Mouse (Mus musculus): ENCODE results near the gene Hoxc9. TPM values are rescaled to one million over a fixed set of nuclear protein-coding genes. Genes with fewer than 3 reads are reported as not detected.
A peak's percentile ranks its signal among the peaks of the same experiment; 100 is the strongest.

Hoxc9 gene
- polyA plus RNA-seq, 1 experiment from 2014 or later = 0.75 TPM

DNA sequence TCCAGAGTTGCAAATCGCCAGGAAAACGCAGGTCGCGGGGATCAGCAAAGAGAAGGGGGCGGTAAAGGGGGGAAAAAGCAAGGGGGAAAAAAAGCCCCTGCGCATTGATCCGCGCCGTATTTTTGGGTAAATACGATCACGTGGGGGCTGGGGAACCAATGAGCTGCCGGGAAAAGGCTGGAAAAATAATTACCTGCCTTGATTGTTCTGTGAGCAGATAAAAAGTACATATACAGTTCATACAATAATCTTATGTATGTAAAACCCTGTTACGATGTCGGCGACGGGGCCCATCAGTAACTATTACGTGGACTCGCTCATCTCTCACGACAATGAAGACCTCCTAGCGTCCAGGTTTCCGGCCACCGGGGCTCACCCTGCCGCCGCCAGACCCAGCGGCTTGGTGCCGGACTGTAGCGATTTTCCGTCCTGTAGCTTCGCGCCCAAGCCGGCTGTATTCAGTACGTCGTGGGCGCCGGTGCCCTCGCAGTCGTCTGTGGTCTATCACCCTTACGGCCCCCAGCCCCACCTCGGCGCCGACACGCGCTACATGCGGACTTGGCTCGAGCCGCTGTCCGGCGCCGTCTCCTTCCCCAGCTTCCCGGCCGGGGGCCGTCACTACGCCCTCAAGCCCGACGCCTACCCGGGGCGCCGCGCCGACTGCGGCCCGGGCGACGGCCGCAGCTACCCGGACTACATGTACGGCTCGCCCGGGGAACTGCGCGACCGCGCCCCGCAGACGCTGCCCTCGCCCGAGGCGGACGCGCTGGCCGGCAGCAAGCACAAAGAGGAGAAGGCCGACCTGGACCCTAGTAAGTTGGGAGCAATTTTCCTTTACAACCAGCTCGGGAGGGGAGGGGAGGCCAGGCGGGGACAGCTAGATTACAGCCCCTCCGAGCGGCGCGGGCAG is 5.4 kb downstream of the Hoxc9 start:
- under 1% methylated on average over 86 of the region's 88 CpGs for WGBS
- no peak overlapping the region for H3K9ac ChIP-seq
- H3K4me3 ChIP-seq (replicated peaks; ENCODE audit: low read length) = peak overlapping the region; percentile 6
- H3K4me1 ChIP-seq (replicated peaks; ENCODE audit: control insufficient read depth, insufficient read depth, low read length) = no peaks in the 10 kb centered on the region
- no peaks in the 10 kb centered on the region for H3K9me3 ChIP-seq (ENCODE audit: control insufficient read depth, low read length)
- ATAC-seq (ENCODE audit: low FRiP score) = no peak
- no peaks in the 10 kb centered on the region for H3K36me3 ChIP-seq (replicated peaks; ENCODE audit: control insufficient read depth, insufficient read depth)
- no peak for DNase-seq (ENCODE audit: low spot score)
- H3K27ac ChIP-seq = no peak overlapping the region
- peaks cover 100% of the 10 kb centered on the region for H3K27me3 ChIP-seq (ENCODE audit: control insufficient read depth, insufficient read depth, low read length)
- H3K4me2 ChIP-seq (replicated peaks) = peak overlapping the region; percentile 26

- Histone ChIP-seq H3K4me1 (replicated peaks; ENCODE audit: control insufficient read depth, insufficient read depth, low read length) (no peaks in the 10 kb centered on the region), H3K36me3 (replicated peaks; ENCODE audit: control insufficient read depth, insufficient read depth) (no peaks in the 10 kb centered on the region), H3K9ac (no peak overlapping the region), H3K27me3 (ENCODE audit: control insufficient read depth, insufficient read depth, low read length) (peaks cover 100% of the 10 kb centered on the region), H3K4me2 (replicated peaks) (no peak overlapping the region), H3K9me3 (ENCODE audit: control insufficient read depth, low read length) (no peaks in the 10 kb centered on the region), H3K4me3 (replicated peaks; ENCODE audit: low read length) (no peak overlapping the region), H3K27ac (no peak overlapping the region)
- ATAC-seq (ENCODE audit: low FRiP score) (no peak), DNase-seq (ENCODE audit: low spot score) (no peak)
- WGBS = 3% methylated on average over 12 of the region's 12 CpGs
These were observed 7.5 kb downstream of the Hoxc9 start for GRCm38 (mm10) chr15:102983716-102984115.

GRCm38 (mm10) chr15:102984521-102984920 is 8.3 kb downstream of the Hoxc9 start:
- no peak overlapping the region for H3K9ac ChIP-seq
- no peak overlapping the region for H3K4me3 ChIP-seq (replicated peaks; ENCODE audit: low read length)
- ATAC-seq (ENCODE audit: low FRiP score) = no peak
- H3K4me2 ChIP-seq (replicated peaks) = no peak overlapping the region
- no peaks in the 10 kb centered on the region for H3K9me3 ChIP-seq (ENCODE audit: control insufficient read depth, low read length)
- H3K27me3 ChIP-seq (ENCODE audit: control insufficient read depth, insufficient read depth, low read length) = peaks cover 100% of the 10 kb centered on the region
- no peaks in the 10 kb centered on the region for H3K36me3 ChIP-seq (replicated peaks; ENCODE audit: control insufficient read depth, insufficient read depth)
- H3K4me1 ChIP-seq (replicated peaks; ENCODE audit: control insufficient read depth, insufficient read depth, low read length) = no peaks in the 10 kb centered on the region
- 1% methylated on average over 10 of the region's 10 CpGs for WGBS
- H3K27ac ChIP-seq = no peak overlapping the region
- DNase-seq (ENCODE audit: low spot score) = no peak

GRCm38 (mm10) chr15:102984925-102985324 is 8.7 kb downstream of the Hoxc9 start:
- H3K9ac ChIP-seq = no peak overlapping the region
- peaks cover 100% of the 10 kb centered on the region for H3K27me3 ChIP-seq (ENCODE audit: control insufficient read depth, insufficient read depth, low read length)
- H3K9me3 ChIP-seq (ENCODE audit: control insufficient read depth, low read length) = no peaks in the 10 kb centered on the region
- DNase-seq (ENCODE audit: low spot score) (no peak), ATAC-seq (ENCODE audit: low FRiP score) (no peak)
- H3K36me3 ChIP-seq (replicated peaks; ENCODE audit: control insufficient read depth, insufficient read depth) = no peaks in the 10 kb centered on the region
- WGBS = 2% methylated on average over 3 of the region's 3 CpGs
- H3K4me3 ChIP-seq (replicated peaks; ENCODE audit: low read length) = no peak overlapping the region
- no peaks in the 10 kb centered on the region for H3K4me1 ChIP-seq (replicated peaks; ENCODE audit: control insufficient read depth, insufficient read depth, low read length)
- H3K4me2 ChIP-seq (replicated peaks) = no peak overlapping the region
- no peak overlapping the region for H3K27ac ChIP-seq

- H3K4me3 ChIP-seq (replicated peaks; ENCODE audit: low read length) = no peak overlapping the region
- peaks cover 100% of the 10 kb centered on the region for H3K27me3 ChIP-seq (ENCODE audit: control insufficient read depth, insufficient read depth, low read length)
- peak; percentile 97 for DNase-seq (ENCODE audit: low spot score)
- H3K4me2 ChIP-seq (replicated peaks) = no peak overlapping the region
- H3K4me1 ChIP-seq (replicated peaks; ENCODE audit: control insufficient read depth, insufficient read depth, low read length) = no peaks in the 10 kb centered on the region
- H3K27ac ChIP-seq = no peak overlapping the region
- ATAC-seq (ENCODE audit: low FRiP score) = no peak
- WGBS = 3% methylated on average over 21 of the region's 21 CpGs
- H3K36me3 ChIP-seq (replicated peaks; ENCODE audit: control insufficient read depth, insufficient read depth) = no peaks in the 10 kb centered on the region
- H3K9ac ChIP-seq = no peak overlapping the region
- H3K9me3 ChIP-seq (ENCODE audit: control insufficient read depth, low read length) = no peaks in the 10 kb centered on the region
These were observed 11.0 kb downstream of the Hoxc9 start for GRCm38 (mm10) chr15:102987124-102987833.

DNA sequence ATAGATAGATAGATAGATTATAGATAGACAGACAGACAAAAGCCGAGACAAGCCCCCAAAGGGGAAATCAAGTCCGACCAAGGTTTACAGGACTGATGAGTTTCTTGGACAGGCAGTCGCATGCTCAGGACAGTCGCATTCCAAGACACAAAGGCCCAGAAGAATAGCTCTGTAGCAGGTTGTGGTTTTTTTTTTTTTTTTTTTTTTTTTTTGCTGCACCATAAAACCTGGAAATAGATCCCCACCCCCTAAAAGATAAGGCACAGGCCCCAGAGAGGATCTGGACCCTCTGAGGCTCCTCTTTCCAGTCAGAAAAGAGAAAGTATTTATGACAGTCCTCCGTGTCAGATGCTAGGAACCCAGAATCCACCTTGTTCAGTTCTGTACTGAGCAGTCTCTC is 11.8 kb downstream of the Hoxc9 start:
- peaks cover 100% of the 10 kb centered on the region for H3K27me3 ChIP-seq (ENCODE audit: control insufficient read depth, insufficient read depth, low read length)
- no peaks in the 10 kb centered on the region for H3K4me1 ChIP-seq (replicated peaks; ENCODE audit: control insufficient read depth, insufficient read depth, low read length)
- DNase-seq (ENCODE audit: low spot score) (no peak), ATAC-seq (ENCODE audit: low FRiP score) (no peak)
- H3K27ac ChIP-seq = no peak overlapping the region
- H3K4me3 ChIP-seq (replicated peaks; ENCODE audit: low read length) = no peak overlapping the region
- H3K36me3 ChIP-seq (replicated peaks; ENCODE audit: control insufficient read depth, insufficient read depth) = no peaks in the 10 kb centered on the region
- H3K4me2 ChIP-seq (replicated peaks) = no peak overlapping the region
- H3K9me3 ChIP-seq (ENCODE audit: control insufficient read depth, low read length) = no peaks in the 10 kb centered on the region
- WGBS = 15% methylated on average over 5 of the region's 5 CpGs
- no peak overlapping the region for H3K9ac ChIP-seq

DNA sequence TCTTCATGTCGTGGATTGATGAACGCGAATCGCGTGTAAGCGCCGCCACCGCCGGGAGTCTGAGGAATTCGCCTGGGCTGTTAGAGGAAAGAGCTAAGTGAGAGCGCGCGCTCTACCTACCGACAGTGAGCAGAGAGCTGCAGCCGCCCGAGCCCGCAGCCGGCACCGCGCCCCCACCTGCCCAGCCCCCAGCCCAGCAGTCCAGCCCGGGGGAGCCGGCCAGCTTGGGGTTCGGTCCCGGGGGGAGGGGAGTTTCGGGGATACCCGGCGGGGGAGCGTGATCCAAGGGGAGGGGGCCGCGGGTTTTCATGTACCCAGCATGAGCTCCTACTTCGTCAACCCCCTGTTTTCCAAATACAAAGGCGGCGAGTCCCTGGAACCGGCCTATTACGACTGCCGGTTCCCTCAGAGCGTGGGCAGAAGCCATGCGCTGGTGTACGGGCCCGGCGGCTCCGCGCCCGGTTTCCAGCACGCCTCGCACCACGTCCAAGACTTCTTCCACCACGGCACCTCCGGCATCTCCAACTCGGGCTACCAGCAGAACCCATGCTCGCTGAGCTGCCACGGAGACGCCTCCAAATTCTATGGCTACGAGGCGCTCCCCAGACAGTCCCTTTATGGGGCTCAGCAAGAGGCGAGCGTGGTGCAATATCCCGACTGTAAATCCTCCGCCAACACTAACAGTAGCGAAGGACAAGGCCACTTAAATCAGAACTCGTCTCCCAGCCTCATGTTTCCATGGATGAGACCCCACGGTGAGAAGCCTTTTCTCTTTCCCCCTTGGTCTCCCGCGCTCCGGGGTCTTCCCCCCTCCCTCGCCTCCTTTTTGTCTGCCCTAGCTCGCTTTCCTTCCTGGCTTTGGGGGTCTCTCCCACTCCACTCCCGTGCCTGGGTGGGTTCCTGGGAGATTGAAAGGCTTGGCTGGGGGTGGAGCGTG is 14.5 kb downstream of the Hoxc9 start, which contains the start of gene Hoxc8:
TSS of gene Hoxc8 (plus strand) at position 147 of the 937 bp plus-strand sequence.
- H3K4me1 ChIP-seq (replicated peaks; ENCODE audit: control insufficient read depth, insufficient read depth, low read length) = no peaks in the 10 kb centered on the region
- no peak for ATAC-seq (ENCODE audit: low FRiP score)
- under 1% methylated on average over 61 of the region's 69 CpGs for WGBS

DNA sequence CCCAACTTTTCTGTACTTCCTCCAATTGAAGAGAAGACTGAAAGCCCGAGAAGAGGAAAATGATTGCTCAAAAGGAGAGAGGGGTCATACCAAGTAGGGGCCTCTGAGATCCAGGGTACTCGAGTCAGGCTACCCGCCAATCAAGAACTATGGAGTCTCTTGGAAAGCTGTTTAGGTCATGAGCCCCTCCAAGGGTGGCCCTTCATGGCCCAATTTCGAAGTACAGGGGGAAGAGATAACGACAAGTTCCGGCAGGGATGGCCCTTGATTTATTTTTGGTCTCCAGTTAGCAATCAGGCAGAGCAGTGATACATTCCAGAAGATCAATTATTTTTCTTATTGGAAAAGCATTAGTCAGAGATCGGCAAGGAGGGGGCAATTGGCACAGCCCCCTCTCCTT is 15.5 kb downstream of the Hoxc9 start:
- 3% methylated on average over 7 of the region's 7 CpGs for WGBS
- ATAC-seq (ENCODE audit: low FRiP score) (no peak), DNase-seq (ENCODE audit: low spot score) (no peak)
- peaks cover 100% of the 10 kb centered on the region for H3K27me3 ChIP-seq (ENCODE audit: control insufficient read depth, insufficient read depth, low read length)
- no peaks in the 10 kb centered on the region for H3K36me3 ChIP-seq (replicated peaks; ENCODE audit: control insufficient read depth, insufficient read depth)
- no peak overlapping the region for H3K4me2 ChIP-seq (replicated peaks)
- H3K9ac ChIP-seq = no peak overlapping the region
- H3K27ac ChIP-seq = no peak overlapping the region
- H3K9me3 ChIP-seq (ENCODE audit: control insufficient read depth, low read length) = no peaks in the 10 kb centered on the region
- H3K4me3 ChIP-seq (replicated peaks; ENCODE audit: low read length) = no peak overlapping the region
- H3K4me1 ChIP-seq (replicated peaks; ENCODE audit: control insufficient read depth, insufficient read depth, low read length) = no peaks in the 10 kb centered on the region

More for the DNA sequence above, 14.5 kb downstream of the Hoxc9 start, which contains the start of gene Hoxc8:
- H3K27ac ChIP-seq = no peak within 1 kb of the TSS
- H3K4me2 ChIP-seq (replicated peaks) = no peak within 1 kb of the TSS
- H3K4me3 ChIP-seq (replicated peaks; ENCODE audit: low read length) = no peak within 1 kb of the TSS
- H3K9me3 ChIP-seq (ENCODE audit: control insufficient read depth, low read length) = no peaks in the 10 kb centered on the region
- no peak for DNase-seq (ENCODE audit: low spot score)
- H3K36me3 ChIP-seq (replicated peaks; ENCODE audit: control insufficient read depth, insufficient read depth) = no peaks in the 10 kb centered on the region
- no peak within 1 kb of the TSS for H3K9ac ChIP-seq
- H3K27me3 ChIP-seq (ENCODE audit: control insufficient read depth, insufficient read depth, low read length) = peaks cover 100% of the 10 kb centered on the region
